Mouse (Mus musculus): ENCODE data around the gene Msh5. TPM values are rescaled to one million over a fixed set of nuclear protein-coding genes. Genes with fewer than 3 reads are reported as not detected.

Gene Msh5
- total and polyA plus RNA-seq, 3 experiments, result 26.3 to 29.0 TPM; not detected in 1

DNA sequence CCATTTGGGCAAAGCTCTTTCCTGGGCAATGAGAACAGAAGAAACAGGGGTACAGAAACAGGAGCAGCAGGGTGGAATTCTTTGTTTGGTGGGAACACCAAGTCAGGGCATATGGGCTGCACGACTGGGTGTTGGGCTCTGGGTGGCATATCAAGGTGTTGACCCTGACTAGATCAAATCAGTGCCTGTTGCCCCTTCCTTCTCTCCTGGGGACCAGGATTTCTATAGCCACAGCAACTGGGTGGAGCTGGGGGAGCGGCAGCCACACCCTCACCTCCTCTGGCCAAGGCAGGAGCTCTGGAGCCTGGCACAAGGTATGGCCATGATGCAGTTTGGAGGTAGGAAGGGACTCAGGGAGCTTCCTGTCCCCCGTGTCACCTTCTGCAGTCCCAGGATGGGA lies 28.4 kb downstream of the Msh5 start:
- no peak overlapping the region for H3K9ac ChIP-seq (ENCODE audit: control insufficient read depth, low read depth, low read length, poor library complexity, severe bottlenecking)
- no peak for TF ChIP-seq POLR2AphosphoS5 (IDR thresholded peaks at IDR 0.05; ENCODE audit: borderline replicate concordance, low read depth, low read length)
- TF ChIP-seq USF2 (IDR thresholded peaks at IDR 0.05; ENCODE audit: borderline replicate concordance in 1 of 2, insufficient read depth in 1 of 2, low read depth in 1 of 2, low read length in 2 of 2), result no peak
- TF ChIP-seq CHD2 (IDR thresholded peaks at IDR 0.05; ENCODE audit: low read length), result no peak
- no peak for TF ChIP-seq RCOR1 (IDR thresholded peaks at IDR 0.05; ENCODE audit: low read depth, low read length)
- TF ChIP-seq ZKSCAN1 (IDR thresholded peaks at IDR 0.05; ENCODE audit: low read depth, low read length), result no peak
- no peak for TF ChIP-seq TCF12 (IDR thresholded peaks at IDR 0.05; ENCODE audit: low read depth, low read length)
- TF ChIP-seq JUND (IDR thresholded peaks at IDR 0.05; ENCODE audit: low read depth, low read length), result no peak
- no peak for TF ChIP-seq RAD21 (IDR thresholded peaks at IDR 0.05; ENCODE audit: low read depth, low read length)
- TF ChIP-seq BHLHE40 (IDR thresholded peaks at IDR 0.05; ENCODE audit: borderline replicate concordance, low read depth, low read length), result no peak
- no peak for TF ChIP-seq E2F4 (IDR thresholded peaks at IDR 0.05; ENCODE audit: borderline replicate concordance, low read depth, low read length)
- no peak for TF ChIP-seq NRF1 (IDR thresholded peaks at IDR 0.05; ENCODE audit: insufficient read depth, low read depth, low read length, poor library complexity, severe bottlenecking)
- no peak for TF ChIP-seq ETS1 (IDR thresholded peaks at IDR 0.05; ENCODE audit: low read depth, low read length)
- TF ChIP-seq HCFC1 (IDR thresholded peaks at IDR 0.05; ENCODE audit: low read depth, low read length), result no peak
- no peak for TF ChIP-seq USF1 (IDR thresholded peaks at IDR 0.05; ENCODE audit: low read depth, low read length)
- no peak for TF ChIP-seq GABPA (IDR thresholded peaks at IDR 0.05; ENCODE audit: low read depth, low read length)
- TF ChIP-seq POLR2A (IDR thresholded peaks at IDR 0.05; ENCODE audit: control insufficient read depth in 1 of 2, insufficient read depth in 1 of 2, low read depth in 1 of 2, low read length in 2 of 2, poor library complexity in 1 of 2), result no peak
- TF ChIP-seq ZMIZ1 (IDR thresholded peaks at IDR 0.05; ENCODE audit: low read depth, low read length), result no peak
- no peak for TF ChIP-seq MXI1 (IDR thresholded peaks at IDR 0.05; ENCODE audit: low read depth, low read length)
- TF ChIP-seq TBP (IDR thresholded peaks at IDR 0.05; ENCODE audit: low read depth, low read length), result no peak
- TF ChIP-seq EP300 (IDR thresholded peaks at IDR 0.05; ENCODE audit: low read depth in 1 of 2, low read length in 2 of 2), result no peak
- H3K27ac ChIP-seq (ENCODE audit: control insufficient read depth, low read depth, low read length), result no peak overlapping the region
- peaks cover 0 to 23% of the 10 kb centered on the region in 2 experiments; a peak in 3 of 4 replicates for H3K36me3 ChIP-seq (ENCODE audit: control insufficient read depth in 1 of 2, insufficient read depth in 2 of 2, low read length in 2 of 2)
- no peaks in the 10 kb centered on the region for H3K27me3 ChIP-seq (ENCODE audit: control insufficient read depth in 1 of 2, insufficient read depth in 2 of 2, low read length in 2 of 2)
- peaks cover 2% of the 10 kb centered on the region; the same call in 1 of the 2 replicates for H3K79me2 ChIP-seq (ENCODE audit: control insufficient read depth, insufficient read depth, low read length, poor library complexity)
- peaks cover 7 to 34% of the 10 kb centered on the region in 2 experiments for H3K4me1 ChIP-seq (ENCODE audit: control insufficient read depth in 1 of 2, insufficient read depth in 2 of 2, low read length in 2 of 2)
- no peak for DNase-seq (ENCODE audit: low read depth, low spot score)
- no peaks in the 10 kb centered on the region for H3K9me3 ChIP-seq (replicated peaks; ENCODE audit: insufficient read depth, low read length)
- H3K4me3 ChIP-seq (ENCODE audit: control insufficient read depth in 1 of 2, insufficient read depth in 1 of 2, low read depth in 2 of 2, low read length in 2 of 2), result no peak overlapping the region

DNA sequence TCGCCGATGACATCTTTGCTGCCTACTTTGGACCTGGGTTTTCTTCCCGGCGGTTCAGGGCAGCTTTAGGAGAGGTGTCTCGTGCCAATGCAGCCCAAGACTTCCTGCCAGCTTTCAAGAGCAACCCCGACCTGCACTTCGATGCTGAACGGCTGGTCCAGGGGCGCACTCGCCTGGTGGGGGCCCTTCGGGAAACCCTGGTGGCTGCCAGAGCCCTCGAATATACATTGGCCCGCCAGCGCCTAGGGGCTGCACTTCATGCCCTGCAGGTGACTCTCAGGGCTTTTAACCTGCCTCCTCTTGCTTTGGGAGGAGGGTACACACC lies 28.9 kb downstream of the Msh5 start:
- Histone ChIP-seq H3K27me3 (ENCODE audit: control insufficient read depth in 1 of 2, insufficient read depth in 2 of 2, low read length in 2 of 2) (no peaks in the 10 kb centered on the region), H3K27ac (ENCODE audit: control insufficient read depth, low read depth, low read length) (no peak overlapping the region), H3K9me3 (replicated peaks; ENCODE audit: insufficient read depth, low read length) (no peaks in the 10 kb centered on the region), H3K36me3 (ENCODE audit: control insufficient read depth in 1 of 2, insufficient read depth in 2 of 2, low read length in 2 of 2) (peaks cover 0 to 18% of the 10 kb centered on the region in 2 experiments; a peak in 3 of 4 replicates), H3K9ac (ENCODE audit: control insufficient read depth, low read depth, low read length, poor library complexity, severe bottlenecking) (no peak overlapping the region), H3K79me2 (ENCODE audit: control insufficient read depth, insufficient read depth, low read length, poor library complexity) (no peaks in the 10 kb centered on the region), H3K4me1 (ENCODE audit: control insufficient read depth in 1 of 2, insufficient read depth in 2 of 2, low read length in 2 of 2) (peaks cover 2 to 29% of the 10 kb centered on the region in 2 experiments), H3K4me3 (ENCODE audit: control insufficient read depth in 1 of 2, insufficient read depth in 1 of 2, low read depth in 2 of 2, low read length in 2 of 2) (no peak overlapping the region)
- DNase-seq (ENCODE audit: low read depth, low spot score), result no peak
- no peak for TF ChIP-seq CTCF (IDR thresholded peaks at IDR 0.05 in 2 of 3, conservative IDR thresholded peaks at IDR 0.05 in 1 of 3; ENCODE audit: control insufficient read depth in 1 of 3, insufficient read depth in 1 of 3, low read depth in 2 of 3, low read length in 3 of 3, poor library complexity in 1 of 3, severe bottlenecking in 1 of 3)
- no peak for TF ChIP-seq ZMIZ1 (IDR thresholded peaks at IDR 0.05; ENCODE audit: low read depth, low read length)
- TF ChIP-seq POLR2AphosphoS5 (IDR thresholded peaks at IDR 0.05; ENCODE audit: borderline replicate concordance, low read depth, low read length), result no peak
- no peak for TF ChIP-seq MAX (IDR thresholded peaks at IDR 0.05; ENCODE audit: low read length)
- no peak for TF ChIP-seq HCFC1 (IDR thresholded peaks at IDR 0.05; ENCODE audit: low read depth, low read length)
- no peak for TF ChIP-seq MXI1 (IDR thresholded peaks at IDR 0.05; ENCODE audit: low read depth, low read length)
- no peak for TF ChIP-seq ETS1 (IDR thresholded peaks at IDR 0.05; ENCODE audit: low read depth, low read length)
- TF ChIP-seq SIN3A (IDR thresholded peaks at IDR 0.05; ENCODE audit: low read length), result no peak
- no peak for TF ChIP-seq USF1 (IDR thresholded peaks at IDR 0.05; ENCODE audit: low read depth, low read length)
- TF ChIP-seq KAT2A (conservative IDR thresholded peaks at IDR 0.05; ENCODE audit: low read depth, low read length), result no peak
- no peak for TF ChIP-seq GABPA (IDR thresholded peaks at IDR 0.05; ENCODE audit: low read depth, low read length)

Measured in MEL (cell line).